Mouse (Mus musculus): ENCODE data around the gene Lmcd1. TPM values are rescaled to one million over a fixed set of nuclear protein-coding genes. Genes with fewer than 3 reads are reported as not detected.
"Not testable (repeated sequence)": the region's sequence is repeated elsewhere in the genome, so short reads cannot be mapped to it uniquely, and the experiment has no call there.

Gene Lmcd1
- not detected in 2 replicates for polyA plus RNA-seq (2012; ENCODE audit: insufficient read depth, insufficient read length, missing spikeins)

DNA sequence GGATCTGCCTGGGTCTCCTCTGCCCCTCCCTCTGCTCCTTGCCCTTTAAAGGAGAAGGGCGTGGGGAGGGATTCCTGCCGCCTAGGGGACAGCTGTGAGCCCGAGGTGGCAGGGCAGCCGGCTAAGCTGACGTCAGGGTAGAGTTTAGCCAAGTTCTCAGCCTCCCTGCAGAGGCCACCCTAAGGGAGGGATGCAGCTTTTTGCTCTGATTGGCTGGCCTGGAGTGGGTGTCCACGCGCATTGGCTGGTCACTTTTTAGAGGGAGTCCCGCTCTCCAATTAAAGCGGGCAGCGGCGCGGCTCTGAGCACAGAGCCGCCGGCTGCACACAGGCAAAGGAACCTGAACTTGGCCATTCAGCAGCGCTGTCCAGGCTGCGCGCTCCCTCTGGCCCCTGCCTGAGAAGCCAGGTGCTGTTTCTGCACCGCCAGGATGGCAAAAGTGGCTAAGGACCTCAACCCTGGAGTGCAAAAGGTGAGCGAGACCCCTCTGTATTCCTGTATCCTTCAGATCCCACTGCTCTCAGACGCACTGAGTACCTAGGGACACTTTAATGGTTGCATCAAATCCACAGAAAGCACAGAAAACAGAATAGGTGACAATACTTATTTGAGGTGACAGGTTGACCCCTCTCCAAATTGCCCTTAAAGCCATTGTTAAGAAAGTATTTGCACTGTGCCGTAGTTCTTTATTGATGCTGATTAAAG is at the start of gene Lmcd1:
Gene Lmcd1 (plus strand): TSS at position 258 of the 705 bp plus-strand sequence.
- Histone ChIP-seq H3K4me3 (ENCODE audit: insufficient read depth, low read length) (no peak within 1 kb of the TSS), H3K27ac (ENCODE audit: insufficient read depth, low read depth, low read length) (no peak within 1 kb of the TSS), H3K4me1 (ENCODE audit: control insufficient read depth, insufficient read depth, low read length) (no peaks in the 10 kb centered on the region)
- no peak for TF ChIP-seq POLR2A (IDR thresholded peaks at IDR 0.05; ENCODE audit: borderline replicate concordance, low read depth, low read length)

DNA sequence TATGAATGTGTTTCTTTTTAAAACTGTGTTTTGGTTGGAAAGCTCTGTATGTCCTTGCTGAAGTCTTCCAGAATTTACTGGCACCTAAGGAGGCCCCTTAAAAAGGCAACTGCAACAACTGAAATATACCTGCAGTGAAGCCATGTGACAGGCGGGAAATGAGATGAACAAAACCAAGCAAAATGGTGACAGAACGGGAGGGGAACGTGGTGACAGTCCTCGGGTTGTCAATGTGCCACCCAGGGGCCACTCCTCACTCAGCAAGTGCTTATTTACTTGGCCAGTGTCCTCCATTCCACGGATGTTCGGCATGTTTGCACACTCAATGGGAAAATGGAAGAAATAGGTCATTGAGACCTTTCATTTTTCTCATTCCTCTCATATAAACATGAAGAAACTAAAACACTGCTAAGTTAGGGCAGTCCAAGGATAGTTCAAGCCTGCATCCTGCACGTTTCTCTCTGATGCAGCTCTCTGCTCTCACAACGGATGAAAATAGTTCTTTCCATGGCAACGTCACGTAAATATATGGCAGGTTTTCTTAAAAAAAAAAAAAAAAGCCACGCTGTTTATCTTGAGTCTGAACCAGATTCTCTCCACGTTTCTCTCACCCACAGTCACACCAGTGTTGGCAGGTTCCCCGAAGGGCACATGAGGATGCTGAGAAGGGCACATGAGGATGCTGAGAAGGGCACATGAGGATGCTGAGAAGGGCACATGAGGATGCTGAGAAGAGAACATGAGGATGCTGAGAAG is 49.5 kb upstream of the Lmcd1 start:
- Histone ChIP-seq H3K27ac (ENCODE audit: insufficient read depth, low read depth, low read length) (no peak overlapping the region), H3K4me3 (ENCODE audit: insufficient read depth, low read length) (no peak overlapping the region), H3K4me1 (ENCODE audit: control insufficient read depth, insufficient read depth, low read length) (no peaks in the 10 kb centered on the region)
- TF ChIP-seq CTCF (IDR thresholded peaks at IDR 0.05; ENCODE audit: low read depth, low read length) (no peak), POLR2A (IDR thresholded peaks at IDR 0.05; ENCODE audit: borderline replicate concordance, low read depth, low read length) (no peak)

DNA sequence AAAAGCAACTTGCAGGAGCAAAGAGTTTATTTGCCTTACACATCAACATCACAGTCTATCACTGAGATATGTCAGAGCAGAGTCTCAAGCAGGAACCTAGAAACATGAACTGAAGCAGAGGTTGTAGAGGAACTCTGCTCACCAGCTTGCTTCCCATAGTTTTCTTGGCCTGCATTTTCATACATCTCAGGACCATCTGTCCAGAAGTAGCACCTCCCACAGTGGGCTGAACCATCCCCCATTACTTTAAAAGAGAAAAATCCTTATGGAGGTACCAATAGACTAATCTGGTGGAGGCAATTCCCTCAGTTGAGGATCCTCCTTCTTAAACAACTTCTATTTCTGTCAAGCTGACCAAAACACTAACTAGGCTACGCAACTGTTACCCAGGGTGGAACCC is 36.8 kb upstream of the Lmcd1 start:
- H3K27ac ChIP-seq (ENCODE audit: insufficient read depth, low read depth, low read length) = no peak overlapping the region
- H3K4me1 ChIP-seq (ENCODE audit: control insufficient read depth, insufficient read depth, low read length) = no peaks in the 10 kb centered on the region
- no peak overlapping the region for H3K4me3 ChIP-seq (ENCODE audit: insufficient read depth, low read length)
- no peak for TF ChIP-seq CTCF (IDR thresholded peaks at IDR 0.05; ENCODE audit: low read depth, low read length)
- no peak for TF ChIP-seq POLR2A (IDR thresholded peaks at IDR 0.05; ENCODE audit: borderline replicate concordance, low read depth, low read length)

DNA sequence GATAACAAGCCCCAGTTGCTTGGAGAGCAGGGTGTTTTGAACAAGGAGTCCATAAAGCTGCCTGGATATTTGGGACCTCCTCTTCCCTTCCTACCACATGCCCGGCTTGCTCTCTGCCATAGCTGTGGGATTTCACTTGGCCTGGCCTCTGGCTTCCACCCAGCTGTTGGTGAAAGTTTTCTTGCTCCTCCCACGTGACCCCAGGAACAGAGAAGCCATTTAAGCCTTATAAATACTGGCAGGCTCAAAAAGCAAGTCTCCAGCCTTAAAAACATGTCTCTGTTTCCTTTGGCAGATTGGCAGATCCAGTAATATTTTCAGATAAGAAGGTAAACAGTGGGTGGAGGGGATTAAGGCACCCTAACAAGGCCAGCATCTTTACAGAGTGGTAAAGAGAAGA is 31.3 kb upstream of the Lmcd1 start:
- Histone ChIP-seq H3K27ac (ENCODE audit: insufficient read depth, low read depth, low read length) (no peak overlapping the region), H3K4me1 (ENCODE audit: control insufficient read depth, insufficient read depth, low read length) (no peaks in the 10 kb centered on the region), H3K4me3 (ENCODE audit: insufficient read depth, low read length) (no peak overlapping the region)
- no peak for TF ChIP-seq POLR2A (IDR thresholded peaks at IDR 0.05; ENCODE audit: borderline replicate concordance, low read depth, low read length)
- no peak for TF ChIP-seq CTCF (IDR thresholded peaks at IDR 0.05; ENCODE audit: low read depth, low read length)

DNA sequence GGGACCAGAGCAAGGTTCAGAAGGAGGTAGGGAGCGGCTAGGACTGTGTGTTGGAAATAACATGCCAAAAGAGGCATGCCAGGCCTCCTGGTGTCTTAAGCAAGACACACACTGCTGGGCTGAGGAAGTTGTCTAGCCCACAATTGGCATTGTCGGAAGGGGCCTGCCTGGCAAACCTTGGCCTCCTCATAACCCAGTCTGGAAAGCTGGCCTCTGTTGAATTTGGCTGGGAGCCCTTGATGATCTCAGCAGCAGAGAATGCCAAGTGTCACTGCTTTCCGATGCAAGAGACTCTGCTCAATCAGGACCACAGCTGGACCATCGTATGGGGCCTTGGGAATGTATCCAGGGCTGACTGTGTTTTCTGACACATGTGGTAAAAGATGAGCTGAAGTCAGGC is 27.9 kb upstream of the Lmcd1 start:
- no peak for TF ChIP-seq POLR2A (IDR thresholded peaks at IDR 0.05; ENCODE audit: borderline replicate concordance, low read depth, low read length)
- no peak for TF ChIP-seq CTCF (IDR thresholded peaks at IDR 0.05; ENCODE audit: low read depth, low read length)
- no peak overlapping the region for H3K27ac ChIP-seq (ENCODE audit: insufficient read depth, low read depth, low read length)
- no peaks in the 10 kb centered on the region for H3K4me1 ChIP-seq (ENCODE audit: control insufficient read depth, insufficient read depth, low read length)
- H3K4me3 ChIP-seq (ENCODE audit: insufficient read depth, low read length) = no peak overlapping the region

DNA sequence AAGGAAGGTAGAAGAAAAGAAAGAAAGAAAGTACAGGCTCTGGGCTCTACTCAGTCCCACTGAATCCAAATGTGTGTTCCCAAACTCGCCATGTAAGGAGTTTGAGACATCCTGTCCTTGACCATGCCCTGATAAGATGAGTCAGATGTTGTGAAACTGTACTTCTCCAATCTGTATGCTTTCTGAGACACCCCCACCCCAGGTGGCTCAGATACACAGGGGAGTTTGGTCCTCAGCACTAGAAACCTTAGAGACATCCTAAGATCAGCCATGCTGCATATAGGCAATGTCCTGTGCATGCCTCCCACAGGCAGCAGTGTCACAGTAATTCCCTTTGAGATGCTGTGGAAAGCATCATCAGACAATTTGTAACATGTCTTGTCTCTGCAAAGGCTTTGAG is 26.9 kb upstream of the Lmcd1 start:
- H3K27ac ChIP-seq (ENCODE audit: insufficient read depth, low read depth, low read length) = no peak overlapping the region
- H3K4me3 ChIP-seq (ENCODE audit: insufficient read depth, low read length) = no peak overlapping the region
- H3K4me1 ChIP-seq (ENCODE audit: control insufficient read depth, insufficient read depth, low read length) = no peaks in the 10 kb centered on the region
- TF ChIP-seq CTCF (IDR thresholded peaks at IDR 0.05; ENCODE audit: low read depth, low read length) (no peak), POLR2A (IDR thresholded peaks at IDR 0.05; ENCODE audit: borderline replicate concordance, low read depth, low read length) (no peak)

DNA sequence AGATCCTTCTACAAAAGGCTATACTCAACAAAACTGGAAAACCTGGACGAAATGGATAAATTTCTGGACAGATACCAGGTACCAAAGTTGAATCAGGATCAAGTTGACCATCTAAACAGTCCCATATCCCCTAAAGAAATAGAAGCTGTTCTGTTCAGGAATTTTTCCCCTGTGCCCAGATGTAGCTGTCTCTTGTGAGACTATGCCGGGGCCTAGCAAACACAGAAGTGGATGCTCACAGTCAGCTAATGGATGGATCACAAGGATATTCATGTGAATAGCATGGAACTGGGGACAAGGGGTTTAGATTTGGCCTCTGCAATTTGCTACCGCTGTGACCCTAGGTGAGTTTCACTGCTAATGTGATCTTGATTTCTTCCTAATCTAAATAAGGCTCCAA is 19.6 kb upstream of the Lmcd1 start:
- not testable (repeated sequence) for H3K4me3 ChIP-seq (ENCODE audit: insufficient read depth, low read length); H3K4me1 ChIP-seq (ENCODE audit: control insufficient read depth, insufficient read depth, low read length); H3K27ac ChIP-seq (ENCODE audit: insufficient read depth, low read depth, low read length)

DNA sequence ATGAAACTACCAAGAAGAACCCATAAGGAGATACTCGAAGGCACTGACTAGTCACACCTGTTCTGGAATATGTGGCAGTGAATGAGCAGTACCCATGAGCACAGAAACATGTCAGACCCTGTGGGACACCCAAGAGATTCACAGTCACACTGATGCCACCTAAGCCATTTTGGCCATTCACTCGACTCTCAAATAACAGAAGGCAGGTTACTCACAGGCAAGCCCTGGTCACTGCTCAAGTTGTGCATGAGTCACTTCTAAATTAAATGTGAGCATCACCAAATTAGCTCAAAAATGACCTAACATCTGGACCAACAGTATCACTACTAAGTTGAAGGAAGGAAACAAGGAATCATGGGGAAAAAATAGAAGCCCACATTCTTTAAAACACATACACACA is 18.6 kb upstream of the Lmcd1 start:
- Histone ChIP-seq H3K4me3 (ENCODE audit: insufficient read depth, low read length) (no peak overlapping the region), H3K27ac (ENCODE audit: insufficient read depth, low read depth, low read length) (no peak overlapping the region), H3K4me1 (ENCODE audit: control insufficient read depth, insufficient read depth, low read length) (no peaks in the 10 kb centered on the region)
- no peak for TF ChIP-seq POLR2A (IDR thresholded peaks at IDR 0.05; ENCODE audit: borderline replicate concordance, low read depth, low read length)
- TF ChIP-seq CTCF (IDR thresholded peaks at IDR 0.05; ENCODE audit: low read depth, low read length) = no peak

DNA sequence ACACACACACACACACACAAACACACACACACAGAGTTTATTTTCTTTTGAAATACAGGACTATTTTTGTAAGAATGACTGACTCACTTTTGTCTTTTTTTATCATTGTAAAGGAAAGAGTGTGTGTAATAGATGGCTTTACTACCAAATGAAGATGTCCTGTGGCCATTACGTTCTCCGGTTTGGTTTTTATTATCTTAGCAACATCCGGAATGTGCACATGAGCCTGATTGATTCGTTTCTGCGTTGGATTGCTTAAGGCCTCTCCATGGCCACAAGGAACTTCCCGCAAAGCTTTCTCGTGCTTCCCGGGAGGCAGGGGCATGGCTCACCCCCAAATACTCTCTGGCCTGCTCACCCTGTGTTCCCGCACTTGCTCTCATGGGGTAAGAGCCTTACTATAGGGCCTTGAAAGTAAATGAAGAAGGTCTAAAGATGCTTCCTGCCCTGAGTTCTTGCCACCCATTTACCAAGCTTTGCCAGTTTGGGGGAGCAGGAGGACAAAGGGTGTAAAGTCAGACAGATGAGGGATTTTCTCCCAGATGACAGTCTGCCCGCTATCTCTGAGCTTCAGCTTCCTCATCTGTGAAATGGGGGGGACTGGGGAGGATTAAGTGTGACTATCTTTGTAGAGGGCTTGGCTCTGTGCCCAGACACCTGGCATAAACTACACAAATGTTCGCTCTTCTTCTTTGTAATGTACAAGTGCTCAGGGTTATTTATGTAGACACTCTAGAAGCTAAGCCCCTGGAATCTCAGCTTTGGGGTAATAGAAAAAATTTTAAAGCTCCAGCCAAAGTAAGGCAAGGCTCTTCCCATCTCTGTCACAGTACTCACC is 18.0 kb upstream of the Lmcd1 start:
- Histone ChIP-seq H3K27ac (ENCODE audit: insufficient read depth, low read depth, low read length) (no peak overlapping the region), H3K4me1 (ENCODE audit: control insufficient read depth, insufficient read depth, low read length) (no peaks in the 10 kb centered on the region), H3K4me3 (ENCODE audit: insufficient read depth, low read length) (no peak overlapping the region)
- TF ChIP-seq CTCF (IDR thresholded peaks at IDR 0.05; ENCODE audit: low read depth, low read length) (no peak), POLR2A (IDR thresholded peaks at IDR 0.05; ENCODE audit: borderline replicate concordance, low read depth, low read length) (no peak)

DNA sequence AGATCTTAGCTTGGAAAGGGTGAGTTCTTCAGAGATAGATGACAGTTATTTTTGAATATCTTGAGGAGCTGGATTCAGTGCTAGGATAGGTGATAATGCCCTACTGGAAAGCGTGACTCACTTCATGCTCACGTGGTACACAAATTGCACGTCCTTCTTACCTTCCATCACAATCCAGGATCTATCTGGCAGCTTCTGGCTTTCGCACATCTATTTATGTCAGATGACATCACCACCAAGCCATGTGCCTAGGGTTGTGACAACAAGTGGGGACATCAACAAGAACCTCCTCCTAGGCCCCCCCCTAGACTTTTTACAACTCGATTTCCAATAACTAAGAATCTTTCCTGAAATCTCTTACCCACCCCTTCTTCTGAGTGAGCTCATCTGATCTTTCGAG is 17.0 kb upstream of the Lmcd1 start:
- TF ChIP-seq POLR2A (IDR thresholded peaks at IDR 0.05; ENCODE audit: borderline replicate concordance, low read depth, low read length) (no peak), CTCF (IDR thresholded peaks at IDR 0.05; ENCODE audit: low read depth, low read length) (no peak)
- H3K4me1 ChIP-seq (ENCODE audit: control insufficient read depth, insufficient read depth, low read length) = no peaks in the 10 kb centered on the region
- H3K27ac ChIP-seq (ENCODE audit: insufficient read depth, low read depth, low read length) = no peak overlapping the region
- H3K4me3 ChIP-seq (ENCODE audit: insufficient read depth, low read length) = no peak overlapping the region
